Mouse (Mus musculus): Measurements from ENCODE around the gene Gys2.

Gys2 gene

GRCm38 (mm10) chr6:142455314-142455996, 17.5 kb downstream of the Gys2 start:
- DNase-seq, result no peak

- DNase-seq, result no peak
These were observed 19.6 kb downstream of the Gys2 start for GRCm38 (mm10) chr6:142453311-142453710.

- no peak for DNase-seq
These were observed 21.5 kb downstream of the Gys2 start for GRCm38 (mm10) chr6:142451381-142451780.

GRCm38 (mm10) chr6:142429072-142429471, 43.8 kb downstream of the Gys2 start:
- DNase-seq, result no peak

- DNase-seq, result no peak
These were observed 47.9 kb downstream of the Gys2 start for GRCm38 (mm10) chr6:142424976-142425375.

GRCm38 (mm10) chr6:142414597-142414996, 58.3 kb downstream of the Gys2 start:
- no peak for DNase-seq

GRCm38 (mm10) chr6:142413845-142414244, 59.1 kb downstream of the Gys2 start:
- DNase-seq, result no peak

- DNase-seq, result no peak
These were observed 59.9 kb downstream of the Gys2 start, which contains the start of gene Spx for GRCm38 (mm10) chr6:142412906-142413491. Gene Spx (plus strand): TSS chr6:142413441.

GRCm38 (mm10) chr6:142411140-142411539, 61.8 kb downstream of the Gys2 start:
- DNase-seq, result no peak

GRCm38 (mm10) chr6:142395756-142396155, 77.2 kb downstream of the Gys2 start:
- DNase-seq, result no peak

GRCm38 (mm10) chr6:142394669-142395068, 78.2 kb downstream of the Gys2 start:
- DNase-seq, result no peak

GRCm38 (mm10) chr6:142392312-142392711, 80.6 kb downstream of the Gys2 start:
- DNase-seq, result no peak

- DNase-seq, result no peak
These were observed 83.8 kb downstream of the Gys2 start for GRCm38 (mm10) chr6:142389101-142389500.

GRCm38 (mm10) chr6:142387755-142388271, 85.1 kb downstream of the Gys2 start:
- no peak for DNase-seq

- DNase-seq, result peak; percentile 98
These were observed 85.7 kb downstream of the Gys2 start, which contains the start of the genes Recql and Golt1b for GRCm38 (mm10) chr6:142387011-142387754. Gene Recql (minus strand): TSS chr6:142387087. Gene Golt1b (plus strand): TSS chr6:142387221.

GRCm38 (mm10) chr6:142386285-142387010, 86.5 kb downstream of the Gys2 start:
- DNase-seq, result no peak

- no peak for DNase-seq
These were observed 88.4 kb downstream of the Gys2 start for GRCm38 (mm10) chr6:142384521-142384920.

GRCm38 (mm10) chr6:142381615-142382014, 91.3 kb downstream of the Gys2 start:
- DNase-seq, result no peak

GRCm38 (mm10) chr6:142379961-142380360, 92.9 kb downstream of the Gys2 start:
- no peak for DNase-seq

GRCm38 (mm10) chr6:142378576-142379330, 94.2 kb downstream of the Gys2 start:
- no peak for DNase-seq

GRCm38 (mm10) chr6:142377081-142377480, 95.8 kb downstream of the Gys2 start:
- no peak for DNase-seq

All from thymus, postnatal 4 days (tissue).